Comparison of ENCODE assay signal across 11 mouse cellular contexts in genomic region chr1:106065679-106066078, GRCm38 (mm10).
DNase-seq lines count a peak whose midpoint lies in the region; ATAC-seq and TF ChIP-seq lines count a peak whose summit lies in the region.
"Had no signal": no experiment of that assay in that cellular context is flagged by ENCODE, and none has a peak within 500 bp of the region (broad histone marks: within the 10 kb centered on the region; RNA-seq: fewer than 3 reads in every experiment).

No protein-coding gene starts in this region.

- no peaks in the 10 kb centered on the region for H3K27me3 ChIP-seq in kidney, postnatal 0 days (ENCODE audit: insufficient read depth, low read length)
- H3K27me3 ChIP-seq in embryonic facial prominence, embryonic 13.5 days = no peaks in the 10 kb centered on the region
- H3K27me3 ChIP-seq in myocyte (ENCODE audit: control insufficient read depth, insufficient read depth, insufficient read length) = no peaks in the 10 kb centered on the region
- H3K27me3 ChIP-seq: limb, embryonic 15.5 days; Patski had no signal

- H3K4me2 ChIP-seq in kidney, postnatal 0 days (ENCODE audit: low read length) = no peak overlapping the region
- peak overlapping the region; percentile 22; the same call in 1 of the 2 replicates for H3K4me2 ChIP-seq in embryonic facial prominence, embryonic 13.5 days
- H3K4me2 ChIP-seq in myocyte (ENCODE audit: low read depth) = peak overlapping the region; percentile 65
- H3K4me2 ChIP-seq: limb, embryonic 15.5 days had no signal

- no peak overlapping the region for H3K9ac ChIP-seq in kidney, postnatal 0 days (ENCODE audit: low read depth, low read length)
- H3K9ac ChIP-seq in embryonic facial prominence, embryonic 13.5 days = no peak overlapping the region
- H3K9ac ChIP-seq: limb, embryonic 15.5 days had no signal

- peak; percentile 42 for DNase-seq in embryo, embryonic 11 days
- DNase-seq in embryo, embryonic 9.5 days (ENCODE audit: extremely low spot score) = no peak
- DNase-seq in kidney, postnatal 0 days (ENCODE audit: low spot score) = peak; percentile 62
- no peak for DNase-seq in kidney, adult 8-10 months
- DNase-seq in cerebellum, adult 9-11 months = no peak
- DNase-seq in urinary bladder, postnatal 4 days (ENCODE audit: low spot score in 2 of 2) = no peak

- no peak overlapping the region for H3K27ac ChIP-seq in kidney, postnatal 0 days
- 0 out of 2 replicates have a peak overlapping the region, but pooled peaks have one; percentile 48 for H3K27ac ChIP-seq in embryonic facial prominence, embryonic 13.5 days
- H3K27ac ChIP-seq: layer of hippocampus, adult 2 months; limb, embryonic 15.5 days had no signal

- H3ac ChIP-seq in myocyte (ENCODE audit: control insufficient read depth, insufficient read length) = no peak overlapping the region

- no peak for TF ChIP-seq CTCF in kidney, postnatal 0 days (IDR thresholded peaks at IDR 0.05; ENCODE audit: low read depth)

- no peaks in the 10 kb centered on the region for H3K79me2 ChIP-seq in myocyte (ENCODE audit: control insufficient read depth, insufficient read depth)

- H3K4me1 ChIP-seq in kidney, postnatal 0 days (replicated peaks; ENCODE audit: insufficient read depth, low read length) = peaks cover 5% of the 10 kb centered on the region; the same call in 1 of the 2 replicates
- H3K4me1 ChIP-seq in embryonic facial prominence, embryonic 13.5 days = peaks cover 12% of the 10 kb centered on the region; the same call in 1 of the 2 replicates

- no peak for TF ChIP-seq POLR2A in myocyte (IDR thresholded peaks at IDR 0.05; ENCODE audit: insufficient read length, low read depth)

- H3K4me3 ChIP-seq in kidney, postnatal 0 days (replicated peaks; ENCODE audit: low read depth, low read length) = no peak overlapping the region
- no peak overlapping the region for H3K4me3 ChIP-seq in embryonic facial prominence, embryonic 13.5 days
- no peak overlapping the region for H3K4me3 ChIP-seq in myocyte
- H3K4me3 ChIP-seq: layer of hippocampus, adult 2 months; limb, embryonic 15.5 days had no signal

- 31% methylated on average over 7 of the region's 7 CpGs for WGBS in kidney, postnatal 0 days
- 19% methylated on average over 7 of the region's 7 CpGs for WGBS in embryonic facial prominence, embryonic 13.5 days

- H3K36me3 ChIP-seq in kidney, postnatal 0 days (ENCODE audit: insufficient read depth, low read length) = no peaks in the 10 kb centered on the region
- H3K36me3 ChIP-seq in embryonic facial prominence, embryonic 13.5 days = no peaks in the 10 kb centered on the region
- no peaks in the 10 kb centered on the region for H3K36me3 ChIP-seq in myocyte (ENCODE audit: control insufficient read depth, insufficient read depth)
- H3K36me3 ChIP-seq: limb, embryonic 15.5 days had no signal

- ATAC-seq in kidney, postnatal 0 days (replicated peaks; ENCODE audit: low FRiP score, low read depth) = no peak
- ATAC-seq in embryonic facial prominence, embryonic 13.5 days (ENCODE audit: insufficient number of reproducible peaks, insufficient read depth, low FRiP score, low TSS enrichment, low read depth) = no peak
- ATAC-seq: Patski had no signal

- no peaks in the 10 kb centered on the region for H3K9me3 ChIP-seq in kidney, postnatal 0 days (replicated peaks; ENCODE audit: low read length)
- H3K9me3 ChIP-seq in embryonic facial prominence, embryonic 13.5 days = no peaks in the 10 kb centered on the region
- H3K9me3 ChIP-seq: limb, embryonic 15.5 days had no signal

TF ChIP-seq in myocyte, 11 proteins besides CTCF, POLR2A, EP300 and RAD21:
- TF ChIP-seq REST (IDR thresholded peaks at IDR 0.05; ENCODE audit: insufficient read depth, insufficient read length) (no peak), POLR2AphosphoS2 (IDR thresholded peaks at IDR 0.05; ENCODE audit: insufficient read length, low read depth) (no peak), MYOG (IDR thresholded peaks at IDR 0.05; ENCODE audit: control insufficient read depth in 1 of 3, insufficient read depth in 1 of 3, insufficient read length in 2 of 3, low read depth in 2 of 3) (peak; percentile 77 to 91 (median 90)), TCF3 (IDR thresholded peaks at IDR 0.05; ENCODE audit: insufficient read length, low read depth) (peak; percentile 83), CEBPB (IDR thresholded peaks at IDR 0.05; ENCODE audit: insufficient read depth, poor library complexity, severe bottlenecking) (no peak), USF1 (IDR thresholded peaks at IDR 0.05; ENCODE audit: low read depth) (no peak), SRF (IDR thresholded peaks at IDR 0.05; ENCODE audit: control insufficient read depth, insufficient read length, low read depth) (no peak), E2F4 (IDR thresholded peaks at IDR 0.05; ENCODE audit: insufficient read depth) (no peak), TCF12 (IDR thresholded peaks at IDR 0.05; ENCODE audit: insufficient read depth, poor library complexity, severe bottlenecking) (peak; percentile 90), MYOD1 (IDR thresholded peaks at IDR 0.05; ENCODE audit: control insufficient read depth in 1 of 3, insufficient read length in 2 of 3, low read depth in 2 of 3) (peak; percentile 66 to 91 (median 82)), MAX (IDR thresholded peaks at IDR 0.05; ENCODE audit: low read depth) (no peak)

Comparison
In these comparisons a context has a peak if more than half of its experiments do, and no peak if none do; other contexts are left out.
1. DNase-seq: peak in embryo, embryonic 11 days (single experiment) and kidney, postnatal 0 days (single experiment); none in embryo, embryonic 9.5 days (single experiment), kidney, adult 8-10 months (0 of 2), cerebellum, adult 9-11 months (single experiment) and urinary bladder, postnatal 4 days (0 of 2).